Mouse (Mus musculus): ENCODE measurements around the gene Trmt112. TPM values are rescaled to one million over a fixed set of nuclear protein-coding genes. Genes with fewer than 3 reads are reported as not detected.
A peak's percentile ranks its signal among the peaks of the same experiment; 100 is the strongest.
"Not testable (repeated sequence)": the region's sequence is repeated elsewhere in the genome, so short reads cannot be mapped to it uniquely, and the experiment has no call there.

Gene Trmt112
- total and polyA plus RNA-seq, 2 experiments from 2014 or later, result 85.4 to 110 TPM

GRCm38 (mm10) chr19:6905498-6906159, 3.9 kb upstream of the Trmt112 start:
- no peak overlapping the region for H3K27ac ChIP-seq (ENCODE audit: low read depth, low read length)
- 94% methylated on average over 11 of the region's 11 CpGs for WGBS
- no peak for TF ChIP-seq CTCF (IDR thresholded peaks at IDR 0.05)

GRCm38 (mm10) chr19:6906199-6906598, 3.3 kb upstream of the Trmt112 start:
- H3K27ac ChIP-seq (ENCODE audit: low read depth, low read length), result no peak overlapping the region
- no peaks in the 10 kb centered on the region for H3K27me3 ChIP-seq (ENCODE audit: insufficient read depth, low read length)
- TF ChIP-seq CTCF (IDR thresholded peaks at IDR 0.05), result no peak
- H3K9ac ChIP-seq (replicated peaks; ENCODE audit: low read length, poor library complexity, severe bottlenecking), result no peak overlapping the region
- H3K4me1 ChIP-seq (ENCODE audit: insufficient read depth, low read length), result peaks cover 9% of the 10 kb centered on the region
- H3K9me3 ChIP-seq (ENCODE audit: low read length), result no peaks in the 10 kb centered on the region
- DNase-seq (ENCODE audit: low spot score) (no peak), ATAC-seq (ENCODE audit: low FRiP score) (no peak)
- peaks cover 29% of the 10 kb centered on the region for H3K36me3 ChIP-seq (ENCODE audit: insufficient read depth, low read length)
- H3K4me3 ChIP-seq (ENCODE audit: low read depth, low read length), result no peak overlapping the region
- 89% methylated on average over 3 of the region's 3 CpGs for WGBS
- no peak overlapping the region for H3K4me2 ChIP-seq (ENCODE audit: low read depth, low read length, poor library complexity, severe bottlenecking)

More at GRCm38 (mm10) chr19:6905498-6906159, 3.9 kb upstream of the Trmt112 start:
- Histone ChIP-seq H3K4me2 (ENCODE audit: low read depth, low read length, poor library complexity, severe bottlenecking) (no peak overlapping the region), H3K36me3 (ENCODE audit: insufficient read depth, low read length) (peaks cover 27% of the 10 kb centered on the region), H3K27me3 (ENCODE audit: insufficient read depth, low read length) (no peaks in the 10 kb centered on the region), H3K4me3 (ENCODE audit: low read depth, low read length) (no peak overlapping the region), H3K9me3 (ENCODE audit: low read length) (no peaks in the 10 kb centered on the region), H3K9ac (replicated peaks; ENCODE audit: low read length, poor library complexity, severe bottlenecking) (no peak overlapping the region), H3K4me1 (ENCODE audit: insufficient read depth, low read length) (peaks cover 9% of the 10 kb centered on the region)
- no peak for DNase-seq (ENCODE audit: low spot score)
- no peak for ATAC-seq (ENCODE audit: low FRiP score)

- Histone ChIP-seq H3K36me3 (ENCODE audit: insufficient read depth, low read length) (peaks cover 38% of the 10 kb centered on the region), H3K9me3 (ENCODE audit: low read length) (no peaks in the 10 kb centered on the region), H3K27me3 (ENCODE audit: insufficient read depth, low read length) (no peaks in the 10 kb centered on the region), H3K27ac (ENCODE audit: low read depth, low read length) (no peak overlapping the region), H3K9ac (replicated peaks; ENCODE audit: low read length, poor library complexity, severe bottlenecking) (no peak overlapping the region), H3K4me1 (ENCODE audit: insufficient read depth, low read length) (peaks cover 9% of the 10 kb centered on the region), H3K4me2 (ENCODE audit: low read depth, low read length, poor library complexity, severe bottlenecking) (no peak overlapping the region), H3K4me3 (ENCODE audit: low read depth, low read length) (no peak overlapping the region)
- DNase-seq (ENCODE audit: low spot score) (no peak), ATAC-seq (ENCODE audit: low FRiP score) (no peak)
- 93% methylated on average over 8 of the region's 8 CpGs for WGBS
- TF ChIP-seq CTCF (IDR thresholded peaks at IDR 0.05), result no peak
Measured at GRCm38 (mm10) chr19:6907094-6907493, 2.4 kb upstream of the Trmt112 start.

GRCm38 (mm10) chr19:6907811-6908540, 1.5 kb upstream of the Trmt112 start:
- no peak for DNase-seq (ENCODE audit: low spot score)
- WGBS, result 88% methylated on average over 7 of the region's 7 CpGs
- TF ChIP-seq CTCF (IDR thresholded peaks at IDR 0.05), result no peak
- peak overlapping the region; percentile 58 for H3K4me3 ChIP-seq (ENCODE audit: low read depth, low read length)
- no peak overlapping the region; the same call in 1 of the 2 replicates for H3K9ac ChIP-seq (replicated peaks; ENCODE audit: low read length, poor library complexity, severe bottlenecking)
- H3K4me1 ChIP-seq (ENCODE audit: insufficient read depth, low read length), result peaks cover 9% of the 10 kb centered on the region
- H3K27me3 ChIP-seq (ENCODE audit: insufficient read depth, low read length), result no peaks in the 10 kb centered on the region
- peaks cover 47% of the 10 kb centered on the region for H3K36me3 ChIP-seq (ENCODE audit: insufficient read depth, low read length)
- no peak overlapping the region for H3K27ac ChIP-seq (ENCODE audit: low read depth, low read length)
- H3K4me2 ChIP-seq (ENCODE audit: low read depth, low read length, poor library complexity, severe bottlenecking), result peak overlapping the region; percentile 76
- ATAC-seq (ENCODE audit: low FRiP score), result no peak
- no peaks in the 10 kb centered on the region for H3K9me3 ChIP-seq (ENCODE audit: low read length)

GRCm38 (mm10) chr19:6909021-6909420, 477 bp upstream of the Trmt112 start:
- Histone ChIP-seq H3K27me3 (ENCODE audit: insufficient read depth, low read length) (no peaks in the 10 kb centered on the region), H3K4me1 (ENCODE audit: insufficient read depth, low read length) (peaks cover 9% of the 10 kb centered on the region), H3K4me2 (ENCODE audit: low read depth, low read length, poor library complexity, severe bottlenecking) (peak overlapping the region; percentile 76), H3K27ac (ENCODE audit: low read depth, low read length) (peak overlapping the region; percentile 93), H3K36me3 (ENCODE audit: insufficient read depth, low read length) (peaks cover 57% of the 10 kb centered on the region), H3K9me3 (ENCODE audit: low read length) (no peaks in the 10 kb centered on the region), H3K9ac (replicated peaks; ENCODE audit: low read length, poor library complexity, severe bottlenecking) (peak overlapping the region; percentile 72), H3K4me3 (ENCODE audit: low read depth, low read length) (peak overlapping the region; percentile 58)
- ATAC-seq (ENCODE audit: low FRiP score), result no peak
- peak; percentile 10 for DNase-seq (ENCODE audit: low spot score)
- WGBS, result 10% methylated on average over 11 of the region's 11 CpGs
- no peak for TF ChIP-seq CTCF (IDR thresholded peaks at IDR 0.05)

GRCm38 (mm10) chr19:6910306-6910705, 808 bp downstream of the Trmt112 start:
- ATAC-seq (ENCODE audit: low FRiP score), result not testable (repeated sequence)
- H3K27ac ChIP-seq (ENCODE audit: low read depth, low read length), result peak overlapping the region; percentile 93

More at GRCm38 (mm10) chr19:6910306-6910705, 808 bp downstream of the Trmt112 start:
- not testable (repeated sequence) for H3K9me3 ChIP-seq (ENCODE audit: low read length); H3K4me1 ChIP-seq (ENCODE audit: insufficient read depth, low read length); H3K27me3 ChIP-seq (ENCODE audit: insufficient read depth, low read length)
- under 1% methylated on average over 30 of the region's 30 CpGs for WGBS
- peak; percentile 60 for DNase-seq (ENCODE audit: low spot score)
- Histone ChIP-seq H3K9ac (replicated peaks; ENCODE audit: low read length, poor library complexity, severe bottlenecking) (peak overlapping the region; percentile 50), H3K4me3 (ENCODE audit: low read depth, low read length) (peak overlapping the region; percentile 58), H3K36me3 (ENCODE audit: insufficient read depth, low read length) (peaks cover 50% of the 10 kb centered on the region), H3K4me2 (ENCODE audit: low read depth, low read length, poor library complexity, severe bottlenecking) (peak overlapping the region; percentile 76)
